8 mouse cellular contexts compared by ENCODE assay signal in genomic region chr4:8938948-8939411, GRCm38 (mm10).
DNase-seq lines count a peak whose midpoint lies in the region; ATAC-seq and TF ChIP-seq lines count a peak whose summit lies in the region.

No protein-coding gene starts in this region.

- no peak for TF ChIP-seq CTCF in layer of hippocampus, adult 2 months (conservative IDR thresholded peaks at IDR 0.05)

- DNase-seq in layer of hippocampus, adult 2 months (ENCODE audit: low spot score in 2 of 2) = no peak
- DNase-seq in layer of hippocampus, postnatal 36 days = no peak
- DNase-seq in gastrocnemius, postnatal 10 days = peak; percentile 37
- peak; percentile 22 for DNase-seq in kidney, adult 18-20 months
- DNase-seq in spleen, adult 18-20 months = no peak
- DNase-seq in cerebellum, adult 11 months = no peak

- peak overlapping the region; percentile 46; the same call in 1 of the 2 replicates for H3K27ac ChIP-seq in layer of hippocampus, adult 2 months

- H3K4me3 ChIP-seq in layer of hippocampus, adult 2 months = no peak overlapping the region

- ATAC-seq in megakaryocyte, adult 5-6 weeks (ENCODE audit: poor library complexity, severe bottlenecking) = peak; percentile 97
- no peak for ATAC-seq in cerebellum, adult (ENCODE audit: insufficient number of reproducible peaks, low FRiP score, low TSS enrichment)

Comparison
In these comparisons a context has a peak if more than half of its experiments do, and no peak if none do; other contexts are left out.
1. DNase-seq: peak in gastrocnemius, postnatal 10 days (single experiment) and kidney, adult 18-20 months (single experiment); none in layer of hippocampus, adult 2 months (0 of 2), layer of hippocampus, postnatal 36 days (0 of 2), spleen, adult 18-20 months (0 of 2) and cerebellum, adult 11 months (single experiment).